Mouse (Mus musculus) fibroblast of lung, adult 2 months (primary cell): ENCODE data around the gene Ace3.

ENCODE experiments used
- DNase-seq: peaks from one replicate; pipeline ENCODE4 v3.0.0-alpha.2; 2011; ENCODE audit warnings: low read depth

Gene Ace3

DNA sequence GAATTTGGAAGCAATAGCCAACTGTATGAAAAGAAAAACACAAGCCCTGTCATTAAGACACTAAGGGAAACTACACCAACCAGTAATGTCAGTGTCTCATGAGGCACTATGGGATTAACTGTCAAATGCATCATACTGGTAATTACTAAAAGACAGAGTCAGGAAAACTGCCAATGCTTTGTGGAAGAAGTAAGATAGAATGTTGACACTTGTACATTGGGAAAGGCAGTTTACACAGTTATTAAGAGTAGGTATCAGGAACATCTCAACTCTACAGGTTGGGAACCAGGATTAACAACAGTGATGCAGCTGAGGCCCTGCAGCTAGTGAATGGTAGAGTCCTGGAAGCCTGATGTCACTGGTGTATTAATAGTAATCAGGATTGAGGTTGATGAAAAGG lies 49.9 kb downstream of the Ace3 start:
- DNase-seq: no peak

- DNase-seq: no peak
Observed at GRCm38 (mm10) chr11:106045256-106045655, 50.8 kb downstream of the Ace3 start.

DNA sequence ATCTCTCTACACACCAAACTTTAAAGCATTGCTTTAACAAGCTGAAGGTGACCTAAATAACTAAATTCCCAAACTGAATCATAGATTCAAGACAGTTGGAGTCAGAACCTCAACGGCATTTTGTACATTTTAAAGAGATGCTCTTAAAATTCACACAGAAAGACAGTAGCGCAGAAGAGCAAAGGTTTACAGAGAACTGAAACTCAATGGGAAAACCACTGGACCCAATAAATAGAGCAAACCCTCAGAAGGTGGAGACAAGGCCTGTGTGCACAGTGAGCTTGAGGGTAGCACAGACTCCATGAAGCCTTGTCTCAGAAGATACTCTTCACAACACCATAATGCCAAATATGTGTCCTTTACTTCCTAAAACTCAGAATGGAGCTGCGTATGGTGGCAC lies 51.3 kb downstream of the Ace3 start:
- DNase-seq: no peak

DNA sequence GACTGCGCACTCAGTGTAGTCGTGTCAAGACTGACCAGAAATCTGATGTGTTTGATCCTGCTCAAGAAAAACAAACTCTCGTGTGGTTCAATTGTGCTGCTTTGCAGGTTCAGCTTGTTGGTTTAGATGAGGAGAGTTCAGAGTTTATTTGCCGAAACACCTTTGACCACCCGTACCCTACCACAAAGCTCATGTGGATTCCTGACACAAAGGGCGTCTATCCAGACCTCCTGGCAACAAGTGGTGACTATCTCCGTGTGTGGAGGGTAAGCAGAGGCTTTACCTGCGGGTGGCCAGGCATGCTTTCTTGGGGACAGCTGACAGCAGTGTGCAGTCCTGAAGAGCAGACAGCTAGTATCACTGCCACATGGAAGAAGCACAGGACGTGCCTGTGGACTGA lies 52.1 kb downstream of the Ace3 start:
- no peak for DNase-seq

DNA sequence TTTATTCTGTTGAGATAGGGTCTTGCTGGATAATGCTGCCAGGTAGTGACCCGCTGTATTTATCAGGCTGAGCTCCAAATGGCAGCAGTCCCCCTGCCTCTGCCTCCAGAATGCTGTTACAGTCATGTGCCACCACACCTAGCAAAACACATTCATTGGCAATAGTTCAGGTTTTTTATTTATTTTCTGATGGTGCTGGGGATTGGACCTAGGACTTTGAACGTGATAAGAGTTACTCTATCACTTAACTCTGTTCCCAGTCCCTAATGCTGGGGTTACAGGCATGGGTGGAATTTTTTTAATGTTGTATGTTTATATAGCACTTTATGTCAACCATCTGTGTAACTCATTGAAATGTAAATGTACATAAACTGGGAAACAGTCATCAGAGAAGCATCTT lies 59.4 kb downstream of the Ace3 start:
- no peak for DNase-seq

- no peak for DNase-seq
Observed at GRCm38 (mm10) chr11:106054600-106054999, 60.1 kb downstream of the Ace3 start.
